Mouse (Mus musculus): ENCODE results near the gene Pck2. TPM values are rescaled to one million over a fixed set of nuclear protein-coding genes. Genes with fewer than 3 reads are reported as not detected.

The Pck2 gene
- 0.35 TPM for polyA plus RNA-seq (2014; fragmentation: Illumina TruSeq; extraction: RNeasy Lipid Tissue Mini Kit (QIAGEN cat#74804); ENCODE audit: low read depth, low replicate concordance)

DNA sequence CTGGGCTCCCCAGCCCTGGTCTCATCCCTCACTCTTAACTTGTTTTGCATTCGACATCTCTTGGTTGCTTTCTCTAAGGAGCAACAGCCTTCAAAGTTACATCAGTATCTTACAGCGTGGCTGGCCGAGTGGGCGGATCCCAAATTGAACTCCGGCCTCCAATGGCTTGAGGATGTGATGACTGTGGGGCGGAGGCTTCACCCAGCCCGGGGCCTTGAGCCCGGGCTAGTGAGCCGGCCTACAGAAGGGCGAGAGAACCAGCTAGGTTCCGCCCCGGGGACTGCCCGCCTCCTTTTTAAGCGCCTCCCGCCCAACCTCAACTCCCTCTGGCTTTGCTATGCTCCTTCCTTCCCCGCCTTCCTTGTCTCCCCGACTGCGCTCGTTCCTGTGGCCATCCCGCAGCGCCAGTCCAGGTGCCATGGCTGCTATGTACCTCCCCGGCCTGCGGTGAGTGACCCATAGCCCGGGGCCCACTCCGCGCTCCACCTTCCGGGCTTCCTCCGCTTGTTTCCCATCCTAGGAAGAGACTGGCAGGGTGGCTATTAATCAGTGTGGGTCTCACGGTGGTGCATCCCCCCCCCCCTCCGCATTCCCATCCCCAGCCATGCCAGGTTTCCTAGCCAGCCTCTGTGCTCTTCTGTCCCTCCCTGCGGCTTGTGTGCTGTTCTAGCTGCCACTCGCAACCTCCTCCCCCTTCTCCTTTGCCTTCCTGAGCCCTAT lies at the start of gene Pck2:
Pck2 (plus strand) TSS at position 200 of the 720 bp plus-strand sequence.

DNA sequence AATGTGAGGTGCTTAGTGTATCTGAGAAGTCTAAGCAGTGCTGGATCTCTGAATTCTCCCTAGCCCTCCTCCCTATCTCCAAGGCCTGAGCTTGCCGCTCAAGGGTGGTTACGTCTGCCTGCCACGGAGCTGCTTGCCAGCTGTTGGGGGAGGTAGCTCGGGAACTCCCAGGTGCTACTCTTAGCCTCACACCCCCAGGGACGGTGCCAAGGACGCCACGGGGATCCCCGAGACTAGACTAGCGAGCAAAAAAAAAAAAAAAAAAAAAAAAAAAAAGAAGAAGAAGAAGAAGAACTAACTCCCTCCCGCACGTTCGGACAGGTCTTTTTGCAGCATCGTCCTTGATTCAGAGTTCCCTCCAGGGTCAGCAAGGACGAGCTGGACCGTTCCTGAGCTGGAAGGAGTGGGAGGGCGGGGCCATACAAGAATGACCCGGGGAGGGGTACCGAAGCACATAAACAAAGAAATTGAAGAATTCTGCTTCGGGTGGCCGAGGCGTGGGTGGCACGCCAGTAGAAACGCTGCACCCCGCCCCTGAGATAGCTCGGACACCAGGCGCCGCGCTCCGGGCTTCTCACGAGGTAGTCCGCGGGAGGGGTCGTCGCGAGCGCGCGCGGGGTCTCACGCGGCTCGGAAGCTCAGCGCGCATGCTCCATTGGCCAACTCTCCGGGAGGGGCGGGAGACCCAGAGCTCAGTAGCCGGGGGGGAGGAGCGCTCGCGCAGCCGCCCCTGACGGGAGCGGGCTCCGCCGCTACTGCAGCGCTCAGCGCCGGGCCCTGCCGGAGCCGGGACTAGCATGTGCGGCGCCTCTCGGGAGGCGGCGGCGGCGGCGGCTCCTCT lies 49.5 kb upstream of the Pck2 start, which contains the start of gene Carmil3:
Carmil3 (plus strand) TSS at position 291 of the 841 bp plus-strand sequence.

DNA sequence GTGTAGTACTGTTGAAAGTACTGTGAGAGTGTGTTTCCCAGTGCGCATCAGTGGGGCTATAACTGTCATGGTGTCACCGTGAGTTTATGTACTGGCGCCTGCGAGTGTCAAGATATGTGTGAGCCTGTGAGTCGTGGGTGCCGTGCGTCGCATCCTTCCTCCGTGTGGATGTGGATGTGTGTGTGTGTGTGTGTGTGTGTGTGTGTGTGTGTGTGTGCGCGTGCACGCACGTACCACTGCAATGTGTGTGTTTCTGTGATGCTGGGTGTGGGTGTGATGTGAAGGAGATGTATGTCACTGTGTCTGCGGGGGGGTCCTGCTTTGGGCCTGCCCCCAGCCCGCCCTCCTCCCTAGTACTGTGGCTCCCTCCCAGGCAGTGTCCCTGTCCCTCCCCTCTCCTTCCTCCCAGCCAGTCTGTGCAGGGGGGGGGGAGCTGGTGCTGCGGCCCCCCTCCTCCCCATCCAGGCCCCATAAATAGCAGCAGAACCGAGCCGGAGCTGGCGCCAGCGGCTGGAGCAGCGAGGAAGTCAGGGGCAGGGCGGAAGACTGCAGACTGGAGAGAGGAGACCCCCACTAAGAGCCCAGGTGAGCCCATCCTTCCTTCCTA lies 29.8 kb upstream of the Pck2 start, which contains the start of gene Cpne6:
Cpne6 (plus strand) TSS at position 321 of the 607 bp plus-strand sequence.

GRCm38 (mm10) chr14:55524785-55525184 lies 15.3 kb upstream of the Pck2 start, which contains the start of gene Nrl:
Nrl (minus strand) TSS chr14:55524981.

GRCm38 (mm10) chr14:55559799-55560201 lies 19.7 kb downstream of the Pck2 start, which contains the start of gene Dcaf11:
Dcaf11 (plus strand) TSS chr14:55560006.

GRCm38 (mm10) chr14:55560202-55561073 lies 20.4 kb downstream of the Pck2 start, which contains the start of gene A730061H03Rik:
A730061H03Rik (minus strand) TSS chr14:55560406.

GRCm38 (mm10) chr14:55575302-55575701 lies 35.2 kb downstream of the Pck2 start, which contains the start of gene Fitm1:
Fitm1 (plus strand) TSS chr14:55575617.

DNA sequence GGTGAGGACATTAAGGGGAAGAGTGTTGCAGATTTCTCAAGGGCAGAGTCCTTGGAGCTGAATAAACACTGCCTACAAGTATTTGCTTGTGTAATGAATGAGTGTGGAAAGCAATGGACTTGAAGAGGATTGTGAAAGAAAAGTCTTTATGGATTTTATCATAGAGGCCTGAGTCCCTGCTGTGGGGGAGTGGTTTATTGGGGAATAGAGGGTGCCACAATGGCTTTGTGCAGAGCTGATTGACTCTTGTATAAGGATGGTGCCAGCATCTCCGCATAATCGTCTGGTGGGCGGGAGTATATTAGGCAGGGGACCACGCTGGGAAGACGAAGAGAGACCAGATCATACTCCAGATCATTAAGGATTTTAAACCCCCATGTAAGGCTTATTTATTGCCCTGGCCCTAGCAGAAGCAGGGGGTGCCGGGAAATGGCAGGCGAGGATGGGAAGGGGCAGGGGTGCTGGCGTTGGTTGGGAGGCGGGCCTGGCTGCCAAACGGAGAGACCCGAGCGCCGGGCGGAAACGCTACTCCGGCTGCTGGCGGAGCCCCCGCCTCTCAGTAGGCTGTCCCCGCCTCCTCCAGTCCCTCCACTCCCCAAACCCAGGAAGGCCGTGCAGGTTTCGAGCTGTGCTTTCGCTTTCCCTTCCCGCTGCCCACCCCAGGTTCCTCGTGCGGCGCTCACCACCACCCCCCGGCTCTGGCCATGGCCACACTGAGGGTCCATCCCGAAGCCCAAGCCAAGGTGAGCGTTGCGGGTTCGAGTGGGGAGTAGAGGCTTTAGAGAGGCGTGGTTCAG lies 38.0 kb downstream of the Pck2 start, which contains the start of gene Psme1:
Psme1 (plus strand) TSS at position 253 of the 797 bp plus-strand sequence.

GRCm38 (mm10) chr14:55584702-55585565 lies 44.9 kb downstream of the Pck2 start, which contains the start of gene Emc9:
Emc9 (minus strand) TSS chr14:55585302.

DNA sequence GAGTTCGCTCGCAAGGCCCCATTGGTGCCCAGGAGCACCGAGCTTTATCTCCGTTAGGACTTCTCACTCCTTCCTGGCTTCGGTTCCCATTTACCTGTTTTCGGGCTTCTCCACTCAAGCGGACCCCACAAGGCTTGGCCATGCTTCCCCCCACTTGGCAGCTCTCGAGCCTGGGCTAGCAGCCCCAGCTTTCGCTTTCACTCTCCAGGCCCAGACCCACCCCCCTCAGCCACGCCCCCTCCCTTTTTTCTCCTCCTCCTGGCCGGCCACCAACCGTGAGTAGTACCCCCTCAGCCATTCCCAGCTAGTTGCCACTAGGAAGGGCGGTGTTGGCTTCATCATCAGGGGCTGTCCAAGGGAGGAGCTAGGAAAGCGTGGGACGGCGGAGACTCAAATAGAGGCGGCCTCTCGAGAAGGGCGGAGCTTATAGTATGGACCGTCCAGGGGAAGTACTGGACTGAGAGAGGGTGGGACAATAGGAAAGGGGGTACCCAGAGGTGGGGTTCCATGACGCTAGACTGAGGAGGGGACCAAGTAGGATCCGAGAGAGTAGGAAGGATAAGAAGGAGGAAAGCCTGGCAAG lies 50.8 kb downstream of the Pck2 start, which contains the start of gene Psme2:
Psme2 (minus strand) TSS at position 366 of the 583 bp plus-strand sequence.

DNA sequence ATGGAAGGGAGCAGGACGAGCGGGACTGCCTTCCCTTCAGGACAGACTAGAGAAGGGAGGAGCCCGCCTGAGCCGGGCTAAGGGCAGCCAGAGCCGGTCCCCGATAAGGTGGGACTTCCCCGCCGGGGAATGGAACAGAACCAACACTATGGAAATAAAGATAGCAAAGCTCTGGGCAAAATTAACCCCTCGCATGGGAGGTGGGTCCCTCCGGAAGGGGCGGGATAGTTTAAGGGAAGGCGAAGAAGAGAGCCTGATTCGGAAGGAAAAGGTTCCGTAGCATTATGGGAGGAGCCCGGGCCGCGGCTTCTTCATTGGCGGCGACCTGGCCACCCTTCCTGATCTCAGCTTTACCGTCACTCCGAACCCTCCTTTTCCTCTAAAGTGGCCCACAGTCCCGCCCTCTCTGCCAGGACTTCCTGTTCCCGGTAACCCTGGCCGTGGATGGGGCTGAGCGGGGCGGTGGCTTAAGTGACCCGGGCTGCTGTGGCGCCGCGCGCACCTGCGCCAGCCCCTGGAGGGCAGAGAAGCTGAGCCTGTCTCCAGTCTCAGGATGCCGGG lies 51.3 kb downstream of the Pck2 start, which contains the start of gene Rnf31:
Rnf31 (plus strand) TSS at position 378 of the 561 bp plus-strand sequence.

Other genes starting within 250 kb of the Pck2 start
- gene Dhrs4, start 61.5 kb upstream of the Pck2 start, polyA plus RNA-seq (2014; fragmentation: Illumina TruSeq; extraction: RNeasy Lipid Tissue Mini Kit (QIAGEN cat#74804); ENCODE audit: low read depth, low replicate concordance) = 19.4 TPM
- gene Carmil3, start 49.6 kb upstream of the Pck2 start, polyA plus RNA-seq (2014; fragmentation: Illumina TruSeq; extraction: RNeasy Lipid Tissue Mini Kit (QIAGEN cat#74804); ENCODE audit: low read depth, low replicate concordance) = not detected
- gene Cpne6, start 29.8 kb upstream of the Pck2 start, polyA plus RNA-seq (2014; fragmentation: Illumina TruSeq; extraction: RNeasy Lipid Tissue Mini Kit (QIAGEN cat#74804); ENCODE audit: low read depth, low replicate concordance) = not detected
- gene Nrl, start 15.3 kb upstream of the Pck2 start, polyA plus RNA-seq (2014; fragmentation: Illumina TruSeq; extraction: RNeasy Lipid Tissue Mini Kit (QIAGEN cat#74804); ENCODE audit: low read depth, low replicate concordance) = 0.11 TPM
- gene Dcaf11, start 19.7 kb downstream of the Pck2 start, polyA plus RNA-seq (2014; fragmentation: Illumina TruSeq; extraction: RNeasy Lipid Tissue Mini Kit (QIAGEN cat#74804); ENCODE audit: low read depth, low replicate concordance) = 14.7 TPM
- gene A730061H03Rik, start 20.1 kb downstream of the Pck2 start, polyA plus RNA-seq (2014; fragmentation: Illumina TruSeq; extraction: RNeasy Lipid Tissue Mini Kit (QIAGEN cat#74804); ENCODE audit: low read depth, low replicate concordance) = not detected
- gene Fitm1, start 35.4 kb downstream of the Pck2 start, polyA plus RNA-seq (2014; fragmentation: Illumina TruSeq; extraction: RNeasy Lipid Tissue Mini Kit (QIAGEN cat#74804); ENCODE audit: low read depth, low replicate concordance) = not detected
- gene Psme1, start 37.9 kb downstream of the Pck2 start, polyA plus RNA-seq (2014; fragmentation: Illumina TruSeq; extraction: RNeasy Lipid Tissue Mini Kit (QIAGEN cat#74804); ENCODE audit: low read depth, low replicate concordance) = 25.6 TPM
- 2.7 TPM for gene Emc9, start 45.0 kb downstream of the Pck2 start, polyA plus RNA-seq (2014; fragmentation: Illumina TruSeq; extraction: RNeasy Lipid Tissue Mini Kit (QIAGEN cat#74804); ENCODE audit: low read depth, low replicate concordance)
- gene Psme2, start 50.8 kb downstream of the Pck2 start, polyA plus RNA-seq (2014; fragmentation: Illumina TruSeq; extraction: RNeasy Lipid Tissue Mini Kit (QIAGEN cat#74804); ENCODE audit: low read depth, low replicate concordance) = 17.0 TPM
- 2.1 TPM for gene Rnf31, start 51.4 kb downstream of the Pck2 start, polyA plus RNA-seq (2014; fragmentation: Illumina TruSeq; extraction: RNeasy Lipid Tissue Mini Kit (QIAGEN cat#74804); ENCODE audit: low read depth, low replicate concordance)
- gene Irf9, start 63.3 kb downstream of the Pck2 start, polyA plus RNA-seq (2014; fragmentation: Illumina TruSeq; extraction: RNeasy Lipid Tissue Mini Kit (QIAGEN cat#74804); ENCODE audit: low read depth, low replicate concordance) = 2.6 TPM
- gene Rec8, start 77.8 kb downstream of the Pck2 start, polyA plus RNA-seq (2014; fragmentation: Illumina TruSeq; extraction: RNeasy Lipid Tissue Mini Kit (QIAGEN cat#74804); ENCODE audit: low read depth, low replicate concordance) = 8.3 TPM
- 67.7 TPM for gene Ipo4, start 95.7 kb downstream of the Pck2 start, polyA plus RNA-seq (2014; fragmentation: Illumina TruSeq; extraction: RNeasy Lipid Tissue Mini Kit (QIAGEN cat#74804); ENCODE audit: low read depth, low replicate concordance)
- 1.6 TPM for gene Gm49378, start 97.6 kb downstream of the Pck2 start, polyA plus RNA-seq (2014; fragmentation: Illumina TruSeq; extraction: RNeasy Lipid Tissue Mini Kit (QIAGEN cat#74804); ENCODE audit: low read depth, low replicate concordance)
- gene Tm9sf1, start 103.5 kb downstream of the Pck2 start, polyA plus RNA-seq (2014; fragmentation: Illumina TruSeq; extraction: RNeasy Lipid Tissue Mini Kit (QIAGEN cat#74804); ENCODE audit: low read depth, low replicate concordance) = 5.9 TPM
- 45.9 TPM for gene Tssk4, start 109.9 kb downstream of the Pck2 start, polyA plus RNA-seq (2014; fragmentation: Illumina TruSeq; extraction: RNeasy Lipid Tissue Mini Kit (QIAGEN cat#74804); ENCODE audit: low read depth, low replicate concordance)
- 4.4 TPM for gene Mdp1, start 120.2 kb downstream of the Pck2 start, polyA plus RNA-seq (2014; fragmentation: Illumina TruSeq; extraction: RNeasy Lipid Tissue Mini Kit (QIAGEN cat#74804); ENCODE audit: low read depth, low replicate concordance)
- 54.2 TPM for gene Gmpr2, start 131.7 kb downstream of the Pck2 start, polyA plus RNA-seq (2014; fragmentation: Illumina TruSeq; extraction: RNeasy Lipid Tissue Mini Kit (QIAGEN cat#74804); ENCODE audit: low read depth, low replicate concordance)
- gene Nedd8, start 131.9 kb downstream of the Pck2 start, polyA plus RNA-seq (2014; fragmentation: Illumina TruSeq; extraction: RNeasy Lipid Tissue Mini Kit (QIAGEN cat#74804); ENCODE audit: low read depth, low replicate concordance) = 54.1 TPM
- gene Tinf2, start 141.6 kb downstream of the Pck2 start, polyA plus RNA-seq (2014; fragmentation: Illumina TruSeq; extraction: RNeasy Lipid Tissue Mini Kit (QIAGEN cat#74804); ENCODE audit: low read depth, low replicate concordance) = 18.0 TPM
- gene Tgm1, start 173.7 kb downstream of the Pck2 start, polyA plus RNA-seq (2014; fragmentation: Illumina TruSeq; extraction: RNeasy Lipid Tissue Mini Kit (QIAGEN cat#74804); ENCODE audit: low read depth, low replicate concordance) = not detected
- gene Rabggta, start 182.0 kb downstream of the Pck2 start, polyA plus RNA-seq (2014; fragmentation: Illumina TruSeq; extraction: RNeasy Lipid Tissue Mini Kit (QIAGEN cat#74804); ENCODE audit: low read depth, low replicate concordance) = 0.35 TPM
- 45.7 TPM for gene Dhrs1, start 205.4 kb downstream of the Pck2 start, polyA plus RNA-seq (2014; fragmentation: Illumina TruSeq; extraction: RNeasy Lipid Tissue Mini Kit (QIAGEN cat#74804); ENCODE audit: low read depth, low replicate concordance)
- gene Nop9, start 205.4 kb downstream of the Pck2 start, polyA plus RNA-seq (2014; fragmentation: Illumina TruSeq; extraction: RNeasy Lipid Tissue Mini Kit (QIAGEN cat#74804); ENCODE audit: low read depth, low replicate concordance) = 53.9 TPM
- gene Cideb, start 218.2 kb downstream of the Pck2 start, polyA plus RNA-seq (2014; fragmentation: Illumina TruSeq; extraction: RNeasy Lipid Tissue Mini Kit (QIAGEN cat#74804); ENCODE audit: low read depth, low replicate concordance) = not detected
- gene Ltb4r2, start 221.2 kb downstream of the Pck2 start, polyA plus RNA-seq (2014; fragmentation: Illumina TruSeq; extraction: RNeasy Lipid Tissue Mini Kit (QIAGEN cat#74804); ENCODE audit: low read depth, low replicate concordance) = not detected
- gene Ltb4r1, start 225.7 kb downstream of the Pck2 start, polyA plus RNA-seq (2014; fragmentation: Illumina TruSeq; extraction: RNeasy Lipid Tissue Mini Kit (QIAGEN cat#74804); ENCODE audit: low read depth, low replicate concordance) = not detected
- gene Adcy4, start 243.8 kb downstream of the Pck2 start, polyA plus RNA-seq (2014; fragmentation: Illumina TruSeq; extraction: RNeasy Lipid Tissue Mini Kit (QIAGEN cat#74804); ENCODE audit: low read depth, low replicate concordance) = 0.06 TPM
- gene Ripk3, start 248.6 kb downstream of the Pck2 start, polyA plus RNA-seq (2014; fragmentation: Illumina TruSeq; extraction: RNeasy Lipid Tissue Mini Kit (QIAGEN cat#74804); ENCODE audit: low read depth, low replicate concordance) = 0.69 TPM

Measured in testis, adult 10 weeks (tissue).